Mouse (Mus musculus): ENCODE results near the gene Pramel1. TPM values are rescaled to one million over a fixed set of nuclear protein-coding genes. Genes with fewer than 3 reads are reported as not detected.

The Pramel1 gene
- total RNA-seq, 2 experiments from 2014 or later: not detected

Other genes starting within 250 kb of the Pramel1 start
- gene Prdm2, start 181.4 kb upstream of the Pramel1 start, total RNA-seq (2021): 10 to 100 TPM; 20.8 to 22.7 TPM
- gene Pdpn, start 94.9 kb upstream of the Pramel1 start, total RNA-seq (2021): 1 to 10 TPM; 4.5 to 7.9 TPM
- gene Lrrc38, start 44.7 kb upstream of the Pramel1 start, total RNA-seq (2021): not detected
- 1 to 10 TPM; 8.7 to 9.0 TPM for gene Pramef8, start 18.0 kb downstream of the Pramel1 start, total RNA-seq (2021)
- not detected for gene Oog4, start 55.9 kb downstream of the Pramel1 start, total RNA-seq (2021)
- gene Gm13043, start 116.9 kb downstream of the Pramel1 start, total RNA-seq (2021): not detected
- gene Gm13040, start 141.5 kb downstream of the Pramel1 start, total RNA-seq (2021): not detected
- not detected for gene BC080695, start 157.3 kb downstream of the Pramel1 start, total RNA-seq (2021)
- gene Gm13057, start 157.3 kb downstream of the Pramel1 start, total RNA-seq (2021): not detected
- not detected for gene Gm13083, start 220.6 kb downstream of the Pramel1 start, total RNA-seq (2021)

Data from heart, adult 18-20 months (tissue).